Mouse (Mus musculus): ENCODE measurements around the gene Plcl1.

DNA sequence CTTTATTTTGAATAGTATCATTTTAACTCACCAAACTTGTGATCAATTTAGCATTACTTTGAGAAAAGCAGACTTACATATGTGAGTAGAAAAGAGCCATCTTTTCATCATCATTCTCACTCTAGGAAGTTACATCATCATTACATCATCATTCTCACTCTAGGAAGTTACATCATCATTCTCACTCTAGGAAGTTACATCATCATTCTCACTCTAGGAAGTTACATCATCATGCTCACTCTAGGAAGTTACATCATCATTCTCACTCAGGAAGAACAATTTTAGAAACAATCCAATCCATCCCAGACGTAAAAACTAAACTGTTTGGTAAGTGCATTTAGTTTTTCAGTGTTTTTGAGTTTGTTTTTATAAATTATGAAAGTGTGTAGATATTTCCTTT lies 7.8 kb downstream of the Plcl1 start:
- TF ChIP-seq POLR2A (IDR thresholded peaks at IDR 0.05; ENCODE audit: insufficient read length, low read depth): no peak
- TF ChIP-seq MYOD1 (IDR thresholded peaks at IDR 0.05; ENCODE audit: control insufficient read depth in 1 of 3, insufficient read length in 2 of 3, low read depth in 2 of 3): no peak
- TF ChIP-seq USF1 (IDR thresholded peaks at IDR 0.05; ENCODE audit: low read depth): no peak
- TF ChIP-seq TCF12 (IDR thresholded peaks at IDR 0.05; ENCODE audit: insufficient read depth, poor library complexity, severe bottlenecking): no peak
- no peak for TF ChIP-seq MAX (IDR thresholded peaks at IDR 0.05; ENCODE audit: low read depth)
- no peak for TF ChIP-seq REST (IDR thresholded peaks at IDR 0.05; ENCODE audit: insufficient read depth, insufficient read length)
